Mouse (Mus musculus) macrophage (primary cell): ENCODE data around the gene Tenm2. TPM values are rescaled to one million over a fixed set of nuclear protein-coding genes. Genes with fewer than 3 reads are reported as not detected.

ENCODE experiments used
- H3K27ac ChIP-seq: fragments of 350-480 bp; formaldehyde crosslinking; 2 replicates; pipeline ENCODE4 v1.9.0; 2021
- H3K36me3 ChIP-seq: fragments of 350-480 bp; formaldehyde crosslinking; 2 replicates; pipeline ENCODE4 v1.9.0; 2021; ENCODE audit errors: inconsistent target
- H3K4me3 ChIP-seq: fragments of 350-480 bp; formaldehyde crosslinking; 2 replicates; pipeline ENCODE4 v1.9.0; 2021; ENCODE audit errors: inconsistent target
- H3K79me2 ChIP-seq: fragments of 350-480 bp; formaldehyde crosslinking; 2 replicates; pipeline ENCODE4 v1.9.0; 2021; ENCODE audit errors: inconsistent target
- WGBS: methylation state at CpG from one replicate; pipeline ENCODE4 v1.1.7; 2026; ENCODE audit warnings: inconsistent platforms; ENCODE audit not compliant: missing documents; 5-methylcytosine and 5-hydroxymethylcytosine counted together
- polyA plus RNA-seq: library from polyadenylated mRNA; stranded (reverse); fragments of 250-400 nt; gene quantifications from 3 replicates; pipeline ENCODE4 v1.2.4, GENCODE M21; 2018; ENCODE audit warnings: inconsistent platforms

Gene Tenm2
- polyA plus RNA-seq, 1 experiment from 2014 or later = not detected

DNA sequence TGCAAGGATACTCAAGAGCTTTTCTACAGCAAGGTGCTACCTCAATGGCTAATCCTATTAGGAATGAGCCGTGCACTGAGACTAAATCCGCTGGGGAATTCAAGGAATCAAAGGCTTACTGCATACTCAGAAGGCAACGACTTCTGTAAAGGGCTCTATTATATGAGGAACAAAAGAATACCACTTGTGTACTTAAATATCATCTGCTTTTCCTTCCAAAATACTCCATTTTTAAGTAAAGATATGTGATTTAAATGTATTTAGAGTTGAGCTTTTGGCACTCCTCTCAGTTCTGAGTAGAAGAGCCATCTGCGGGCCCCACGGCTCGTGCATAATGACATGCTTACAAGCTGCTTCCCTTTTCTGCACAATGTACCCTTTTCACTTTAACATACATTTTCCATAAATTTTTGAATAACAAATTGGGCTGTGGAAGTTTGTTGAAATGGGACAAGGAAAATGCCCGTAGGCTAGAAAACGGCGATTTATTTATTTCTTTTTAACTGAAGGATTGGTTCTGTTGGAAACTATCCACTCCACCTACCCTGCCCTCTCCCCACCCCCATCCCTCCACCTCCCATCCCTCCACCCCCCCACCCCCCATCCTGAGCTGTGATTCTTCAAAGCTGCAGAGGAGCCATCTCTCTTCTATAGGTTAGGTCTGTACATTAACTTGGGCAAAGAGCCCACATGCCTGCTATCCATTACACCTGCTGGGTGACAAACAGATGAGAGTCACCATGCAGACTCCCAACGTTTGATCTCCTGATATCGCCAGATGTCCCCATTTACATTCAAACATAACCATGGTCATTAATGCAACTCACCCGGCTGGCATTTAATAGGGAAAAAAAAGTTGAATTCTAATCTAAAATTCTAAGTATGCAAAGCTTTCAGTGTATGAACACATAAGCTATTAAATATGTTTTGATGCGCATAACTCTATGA lies 81.6 kb downstream of the Tenm2 start:
- WGBS = 58% methylated on average over 13 of the region's 13 CpGs
- H3K79me2 ChIP-seq = no peaks in the 10 kb centered on the region
- no peak overlapping the region for H3K27ac ChIP-seq
- no peak overlapping the region for H3K4me3 ChIP-seq
- no peaks in the 10 kb centered on the region for H3K36me3 ChIP-seq

DNA sequence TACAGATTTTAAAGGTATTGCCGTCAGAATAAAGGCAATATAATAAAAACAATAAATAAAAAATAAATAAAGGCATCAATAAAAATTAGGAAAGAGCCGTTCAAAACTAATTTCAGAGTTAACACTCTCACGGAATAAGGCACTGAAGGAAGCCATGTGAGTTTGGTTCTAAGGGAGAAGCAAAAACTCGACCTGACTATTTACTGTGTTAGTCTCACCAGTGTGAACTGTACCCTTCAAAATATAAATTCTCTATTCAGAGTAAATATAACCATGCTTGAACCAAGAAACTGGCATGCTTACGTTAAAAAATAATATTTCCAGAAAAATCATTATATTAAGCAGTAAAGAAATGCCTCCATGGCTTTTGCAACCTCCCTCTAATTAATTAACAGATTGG lies 82.4 kb downstream of the Tenm2 start:
- H3K4me3 ChIP-seq = no peak overlapping the region
- 77% methylated on average over 5 of the region's 5 CpGs for WGBS
- H3K36me3 ChIP-seq = no peaks in the 10 kb centered on the region
- no peak overlapping the region for H3K27ac ChIP-seq
- H3K79me2 ChIP-seq = no peaks in the 10 kb centered on the region

DNA sequence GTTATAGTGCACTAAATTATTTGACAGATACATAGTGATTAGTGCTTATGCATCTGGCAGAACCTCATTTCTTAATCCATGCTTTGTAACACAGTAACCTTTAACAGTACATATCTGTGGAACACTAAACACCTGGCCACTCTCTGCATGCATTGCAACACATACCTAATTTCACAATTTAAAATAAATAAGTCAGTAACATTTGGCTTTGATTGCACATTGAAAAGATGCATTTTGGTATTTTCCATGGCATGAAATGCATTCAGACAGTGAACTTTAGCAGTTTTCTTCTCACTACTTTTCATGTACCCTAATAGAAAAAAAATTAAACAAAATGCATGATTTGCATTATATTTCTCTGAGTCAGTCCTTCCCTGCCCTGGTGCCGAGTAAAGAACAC lies 85.8 kb downstream of the Tenm2 start:
- H3K79me2 ChIP-seq = no peaks in the 10 kb centered on the region
- no peaks in the 10 kb centered on the region for H3K36me3 ChIP-seq
- no peak overlapping the region for H3K4me3 ChIP-seq
- 93% methylated on average over 1 of the region's 1 CpGs for WGBS
- H3K27ac ChIP-seq = no peak overlapping the region

DNA sequence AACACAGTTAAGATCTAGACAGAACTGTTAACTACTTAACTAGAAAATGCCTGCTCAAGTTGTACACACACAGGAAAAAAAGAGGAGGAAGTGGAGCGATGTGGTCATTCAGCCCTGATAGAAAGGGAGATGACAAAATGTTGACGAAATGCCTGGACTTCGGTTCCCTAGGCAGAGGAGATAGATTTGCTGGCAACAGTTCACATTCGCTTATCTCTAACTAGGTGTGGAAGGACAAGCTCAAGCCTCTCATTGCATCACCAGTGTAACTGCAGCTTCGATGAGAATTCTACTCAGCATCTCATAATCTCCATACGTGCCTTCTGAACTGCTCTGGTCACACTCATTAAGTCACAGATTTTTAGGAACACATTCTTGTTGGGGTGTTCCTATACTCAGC lies 91.8 kb downstream of the Tenm2 start:
- H3K27ac ChIP-seq = no peak overlapping the region
- no peaks in the 10 kb centered on the region for H3K36me3 ChIP-seq
- no peak overlapping the region for H3K4me3 ChIP-seq
- no peaks in the 10 kb centered on the region for H3K79me2 ChIP-seq
- 65% methylated on average over 6 of the region's 6 CpGs for WGBS

DNA sequence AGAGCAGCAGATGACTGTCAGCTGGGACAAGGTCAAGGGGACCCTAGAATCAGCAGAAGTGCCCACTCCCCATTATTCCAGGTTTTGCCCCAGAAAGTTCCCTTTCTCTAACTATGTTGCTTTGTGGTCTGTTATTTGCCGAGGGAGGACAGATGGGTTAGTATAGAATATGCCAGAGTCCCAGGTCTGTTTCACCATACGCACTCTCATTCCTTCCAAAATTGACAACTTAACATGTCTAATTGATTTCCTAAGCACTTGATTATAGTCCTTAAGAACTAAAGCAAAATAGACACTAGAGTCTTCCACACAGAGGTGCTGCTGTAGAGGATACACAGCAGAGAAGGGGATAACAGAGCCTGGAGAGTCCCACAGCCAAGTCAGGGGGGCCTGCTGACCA lies 92.3 kb downstream of the Tenm2 start:
- no peaks in the 10 kb centered on the region for H3K79me2 ChIP-seq
- H3K27ac ChIP-seq = no peak overlapping the region
- no peak overlapping the region for H3K4me3 ChIP-seq
- H3K36me3 ChIP-seq = no peaks in the 10 kb centered on the region
- WGBS = 93% methylated on average over 2 of the region's 2 CpGs

DNA sequence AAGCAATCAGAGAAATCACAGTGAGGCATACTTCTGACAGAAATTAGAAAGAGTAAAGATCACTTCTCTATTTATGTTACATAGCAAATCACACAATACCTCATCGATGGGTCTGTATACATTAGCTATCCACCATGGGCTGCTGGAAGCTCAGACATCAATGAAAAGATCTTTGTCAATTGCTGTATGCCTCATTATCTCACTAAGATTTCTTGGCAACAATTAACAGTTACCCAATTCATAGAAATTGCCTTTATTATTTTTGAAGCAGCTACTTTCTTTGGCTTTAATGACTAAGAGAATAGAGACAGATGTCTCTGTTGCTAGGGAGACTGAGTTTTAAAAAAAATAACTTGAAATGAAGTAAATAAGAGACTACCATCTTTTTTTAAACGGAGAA lies 106.9 kb downstream of the Tenm2 start:
- Histone ChIP-seq H3K27ac (no peak overlapping the region), H3K36me3 (no peaks in the 10 kb centered on the region), H3K79me2 (no peaks in the 10 kb centered on the region), H3K4me3 (no peak overlapping the region)
- WGBS = 82% methylated on average over 2 of the region's 2 CpGs

DNA sequence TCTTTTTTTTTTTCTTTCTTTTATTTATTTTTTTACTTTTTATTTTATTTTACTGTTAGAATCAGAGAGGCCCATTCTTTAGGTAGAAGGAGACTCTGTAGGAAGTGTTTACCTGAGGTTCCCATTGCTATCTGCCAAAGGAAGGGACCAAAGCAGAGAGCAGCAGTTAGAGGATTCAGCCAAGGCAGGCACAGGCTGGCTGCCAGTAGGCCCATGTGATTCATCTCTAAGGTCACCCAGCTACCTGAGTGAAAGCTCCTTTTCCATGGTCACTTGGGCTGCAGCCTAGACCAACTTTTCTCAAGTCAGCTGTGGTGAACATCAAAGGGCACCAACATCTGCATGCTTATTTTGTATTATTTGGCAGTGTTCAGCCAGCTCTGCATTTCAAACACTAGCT lies 117.7 kb downstream of the Tenm2 start:
- no peaks in the 10 kb centered on the region for H3K36me3 ChIP-seq
- H3K27ac ChIP-seq = no peak overlapping the region
- H3K4me3 ChIP-seq = no peak overlapping the region
- H3K79me2 ChIP-seq = no peaks in the 10 kb centered on the region

DNA sequence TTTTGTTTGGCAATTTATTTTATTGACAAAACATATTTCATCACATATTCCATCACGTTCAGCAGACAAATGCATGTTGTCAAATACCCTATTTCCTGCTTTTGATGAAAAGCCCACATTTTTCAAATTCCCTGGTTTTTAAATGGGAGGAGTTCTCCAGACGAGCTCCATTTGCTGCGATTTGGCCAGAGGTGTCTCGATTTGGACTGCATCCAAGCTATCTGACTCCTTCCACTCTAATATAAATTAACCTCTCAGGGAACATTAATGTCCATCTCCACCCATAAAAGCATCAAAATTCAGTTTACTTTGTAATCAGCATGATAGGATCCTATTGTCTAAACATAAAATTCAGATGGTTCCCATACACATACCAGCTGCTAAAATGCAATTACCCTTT lies 120.6 kb downstream of the Tenm2 start:
- no peak overlapping the region for H3K27ac ChIP-seq
- H3K4me3 ChIP-seq = no peak overlapping the region
- 89% methylated on average over 4 of the region's 4 CpGs for WGBS
- no peaks in the 10 kb centered on the region for H3K79me2 ChIP-seq
- H3K36me3 ChIP-seq = no peaks in the 10 kb centered on the region

DNA sequence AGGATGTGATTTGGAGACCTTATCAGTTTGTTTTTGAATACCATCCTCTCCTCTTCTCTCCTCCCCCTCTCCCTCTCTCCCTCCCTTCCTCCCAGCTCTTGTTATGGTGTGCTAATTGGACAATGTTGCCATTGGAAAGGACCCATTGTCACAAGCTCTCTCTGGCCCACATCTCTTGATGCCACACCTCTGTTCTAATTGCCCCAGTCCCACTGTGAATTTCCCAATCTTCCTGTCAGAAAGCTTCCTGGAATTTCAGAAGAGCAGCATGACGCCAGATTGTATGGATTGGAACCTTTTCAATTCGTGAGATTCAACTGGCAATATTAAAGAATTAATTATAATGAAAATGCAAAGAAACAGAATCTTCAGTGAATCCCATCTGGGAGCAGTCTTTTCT lies 128.7 kb downstream of the Tenm2 start:
- H3K27ac ChIP-seq = no peak overlapping the region
- 58% methylated on average over 2 of the region's 2 CpGs for WGBS

DNA sequence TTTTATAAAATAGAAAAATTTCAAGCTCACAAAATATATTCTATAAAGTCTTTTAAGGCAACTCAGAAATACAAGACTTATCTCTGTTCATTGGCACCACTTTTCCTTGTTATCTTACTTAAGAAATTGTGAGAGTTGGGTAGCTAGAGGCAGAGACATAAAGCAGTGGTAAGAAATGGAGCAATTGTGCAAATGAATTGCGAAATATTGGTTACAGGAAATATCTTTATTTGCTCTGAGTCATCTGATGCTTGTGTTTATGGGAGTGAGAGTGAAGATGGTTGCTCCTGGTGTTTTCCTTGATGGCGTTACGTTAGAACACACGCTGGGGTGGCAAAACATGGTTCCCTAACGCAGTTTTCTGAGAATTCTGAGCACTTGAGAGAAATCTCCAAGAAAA lies 156.4 kb downstream of the Tenm2 start:
- no peaks in the 10 kb centered on the region for H3K79me2 ChIP-seq
- no peak overlapping the region for H3K4me3 ChIP-seq
- no peaks in the 10 kb centered on the region for H3K36me3 ChIP-seq
- H3K27ac ChIP-seq = no peak overlapping the region
- 79% methylated on average over 5 of the region's 5 CpGs for WGBS

More for the DNA sequence above, 128.7 kb downstream of the Tenm2 start:
- Histone ChIP-seq H3K4me3 (no peak overlapping the region), H3K79me2 (no peaks in the 10 kb centered on the region), H3K36me3 (no peaks in the 10 kb centered on the region)

DNA sequence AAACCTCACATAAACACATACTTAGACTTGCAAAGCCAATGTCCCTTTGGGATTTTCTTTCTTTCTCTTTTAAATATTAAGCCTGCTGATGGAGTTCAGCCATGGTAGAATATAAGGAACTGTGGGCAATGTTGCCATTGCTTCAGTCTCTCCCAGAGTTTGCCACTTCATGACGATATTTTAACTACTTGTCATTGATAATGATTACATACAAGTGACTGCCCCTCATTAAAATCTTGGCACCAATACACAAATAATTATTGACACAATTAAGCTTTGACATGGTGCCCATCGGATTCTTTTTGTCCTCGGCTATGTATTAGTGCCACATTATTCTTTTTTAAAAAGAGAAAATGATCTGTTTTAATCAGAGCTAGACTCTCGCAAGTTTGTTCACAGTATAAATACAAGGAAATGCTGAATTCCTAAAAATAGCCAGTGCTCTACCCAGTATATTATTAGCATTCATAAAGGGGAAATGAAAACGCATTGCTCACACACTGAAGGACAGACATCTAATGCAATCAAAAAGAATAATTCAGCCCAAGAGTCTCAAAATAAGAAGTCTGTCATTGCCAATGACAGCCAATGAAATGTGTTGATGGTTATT lies 158.7 kb downstream of the Tenm2 start:
- H3K4me3 ChIP-seq = no peak overlapping the region
- peak overlapping the region; percentile 24; the same call in 1 of the 2 replicates for H3K27ac ChIP-seq
- 70% methylated on average over 5 of the region's 5 CpGs for WGBS
- no peaks in the 10 kb centered on the region for H3K36me3 ChIP-seq
- H3K79me2 ChIP-seq = no peaks in the 10 kb centered on the region

DNA sequence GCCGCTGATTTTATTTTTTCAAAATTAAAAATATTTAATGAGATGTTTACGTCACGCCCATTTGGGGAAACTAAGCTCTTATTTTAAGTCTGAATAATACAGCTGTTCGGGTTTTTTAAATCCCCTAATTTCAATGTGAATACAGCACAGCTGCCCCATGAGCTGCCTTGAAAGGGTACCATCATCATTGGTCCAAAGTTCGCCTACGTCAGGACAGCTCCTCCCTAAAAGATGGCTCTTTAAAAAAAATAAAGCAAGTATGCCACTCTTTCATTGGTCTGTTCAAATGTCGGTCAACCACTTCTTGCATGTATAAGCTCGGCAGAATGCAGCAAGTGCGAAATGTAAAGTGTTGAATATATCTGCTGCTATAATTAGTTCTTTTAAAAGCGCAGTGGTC lies 160.4 kb downstream of the Tenm2 start:
- WGBS = 100% methylated on average over 10 of the region's 10 CpGs

DNA sequence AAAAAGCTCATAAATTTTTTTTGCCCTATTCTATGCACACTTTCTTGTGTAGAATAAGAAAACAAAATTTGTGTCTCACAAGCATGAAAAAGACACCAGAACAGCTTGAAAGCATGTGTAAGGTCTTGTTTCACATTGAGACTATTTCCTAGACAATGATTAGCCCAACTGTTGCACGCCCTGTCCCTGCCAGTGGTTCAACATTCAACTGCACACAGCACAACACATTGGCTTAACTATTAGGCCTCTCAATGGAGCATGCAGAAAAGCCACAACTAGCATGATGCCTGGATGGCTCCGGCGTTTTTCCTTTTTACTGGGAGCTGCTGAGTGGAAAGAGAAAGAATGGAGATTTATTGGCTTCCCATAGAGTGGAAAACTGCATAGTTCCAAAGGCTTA lies 170.3 kb downstream of the Tenm2 start:
- WGBS = 84% methylated on average over 3 of the region's 3 CpGs
- Histone ChIP-seq H3K36me3 (no peaks in the 10 kb centered on the region), H3K27ac (no peak overlapping the region), H3K79me2 (no peaks in the 10 kb centered on the region), H3K4me3 (no peak overlapping the region)

More for the DNA sequence above, 160.4 kb downstream of the Tenm2 start:
- H3K27ac ChIP-seq = no peak overlapping the region
- no peaks in the 10 kb centered on the region for H3K79me2 ChIP-seq
- H3K4me3 ChIP-seq = no peak overlapping the region
- no peaks in the 10 kb centered on the region for H3K36me3 ChIP-seq

DNA sequence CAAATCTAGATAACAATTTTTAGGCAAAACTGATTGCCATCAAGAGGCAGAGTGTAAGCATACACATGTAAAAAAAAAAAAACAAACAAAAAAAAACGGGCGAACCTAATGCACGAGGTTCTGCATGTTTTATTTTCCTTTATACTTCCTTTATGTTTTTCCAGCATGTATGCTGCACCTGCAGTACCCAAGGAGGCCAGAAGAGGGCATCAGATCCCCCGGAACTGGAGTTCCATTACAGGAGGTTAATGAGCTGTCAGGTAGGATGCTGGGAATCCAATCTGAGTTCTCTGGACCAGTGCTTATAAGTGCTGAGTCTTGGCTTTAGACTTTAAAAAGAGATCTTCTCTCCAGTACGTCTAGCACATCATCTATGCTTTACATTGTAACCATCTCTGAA lies 189.1 kb downstream of the Tenm2 start:
- H3K27ac ChIP-seq = no peak overlapping the region
- H3K36me3 ChIP-seq = no peaks in the 10 kb centered on the region
- no peaks in the 10 kb centered on the region for H3K79me2 ChIP-seq
- 56% methylated on average over 5 of the region's 5 CpGs for WGBS
- H3K4me3 ChIP-seq = no peak overlapping the region

DNA sequence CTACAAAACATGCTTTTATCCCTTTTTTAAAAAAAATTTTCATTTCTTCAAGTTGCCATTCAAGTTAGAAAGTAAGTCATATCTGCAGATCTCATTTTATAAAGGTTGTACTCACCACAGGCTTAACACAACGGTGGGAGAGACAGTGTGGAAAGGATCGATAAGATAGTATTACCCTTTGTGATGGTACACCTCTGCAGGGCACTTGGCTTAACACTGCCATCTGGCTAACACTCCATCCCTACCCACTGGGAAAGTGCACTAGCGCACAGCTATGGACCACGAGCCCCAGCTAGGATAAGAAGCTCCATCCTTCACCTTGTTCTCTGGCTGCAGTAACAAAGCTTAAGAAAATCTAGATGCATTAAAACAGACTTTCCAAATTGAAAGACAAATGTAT lies 194.5 kb downstream of the Tenm2 start:
- Histone ChIP-seq H3K36me3 (no peaks in the 10 kb centered on the region), H3K27ac (no peak overlapping the region), H3K79me2 (no peaks in the 10 kb centered on the region), H3K4me3 (no peak overlapping the region)
- WGBS = 91% methylated on average over 4 of the region's 4 CpGs
